Mouse (Mus musculus): Measurements from ENCODE around the gene Mlst8. TPM values are rescaled to one million over a fixed set of nuclear protein-coding genes. Genes with fewer than 3 reads are reported as not detected.

The Mlst8 gene
- 11.8 and 14.9 TPM in 2 replicates for polyA plus RNA-seq (2012; rRNA removed)

DNA sequence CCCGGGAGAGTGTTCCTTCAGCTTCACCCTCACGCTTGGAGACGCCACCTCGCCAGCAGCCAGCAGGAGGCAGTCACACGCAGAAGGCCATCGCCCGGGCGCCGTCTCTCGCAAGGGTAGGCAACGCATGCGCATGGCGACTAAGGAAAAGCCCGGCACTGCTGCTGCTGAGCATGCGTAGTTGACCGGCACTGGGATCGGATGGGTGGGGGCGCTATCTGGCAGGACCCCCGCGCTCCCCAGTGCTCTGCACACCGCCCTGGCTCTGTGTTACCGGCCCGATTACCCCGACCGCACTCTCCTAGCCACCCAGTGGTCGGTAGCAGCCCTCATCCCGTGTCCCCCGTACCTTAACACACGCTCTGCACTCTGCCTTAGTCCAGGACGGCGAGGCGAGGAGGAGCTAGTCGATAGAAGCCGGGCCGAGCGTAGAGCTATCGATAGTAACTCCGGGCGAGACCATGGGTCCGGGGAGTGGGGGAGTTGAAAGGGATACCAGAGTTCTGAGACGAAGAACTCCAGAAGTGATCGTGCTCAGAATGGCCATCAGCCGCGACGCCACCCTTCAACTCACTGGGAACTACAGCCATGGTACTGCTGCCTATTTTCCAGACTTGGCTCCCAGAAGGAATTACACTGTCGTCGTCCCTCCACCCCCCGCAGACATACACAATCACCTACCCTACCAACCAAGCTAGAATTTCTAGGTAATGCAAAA lies at the start of gene Mlst8:
Gene Mlst8 (minus strand): TSS at position 416 of the 718 bp plus-strand sequence.

DNA sequence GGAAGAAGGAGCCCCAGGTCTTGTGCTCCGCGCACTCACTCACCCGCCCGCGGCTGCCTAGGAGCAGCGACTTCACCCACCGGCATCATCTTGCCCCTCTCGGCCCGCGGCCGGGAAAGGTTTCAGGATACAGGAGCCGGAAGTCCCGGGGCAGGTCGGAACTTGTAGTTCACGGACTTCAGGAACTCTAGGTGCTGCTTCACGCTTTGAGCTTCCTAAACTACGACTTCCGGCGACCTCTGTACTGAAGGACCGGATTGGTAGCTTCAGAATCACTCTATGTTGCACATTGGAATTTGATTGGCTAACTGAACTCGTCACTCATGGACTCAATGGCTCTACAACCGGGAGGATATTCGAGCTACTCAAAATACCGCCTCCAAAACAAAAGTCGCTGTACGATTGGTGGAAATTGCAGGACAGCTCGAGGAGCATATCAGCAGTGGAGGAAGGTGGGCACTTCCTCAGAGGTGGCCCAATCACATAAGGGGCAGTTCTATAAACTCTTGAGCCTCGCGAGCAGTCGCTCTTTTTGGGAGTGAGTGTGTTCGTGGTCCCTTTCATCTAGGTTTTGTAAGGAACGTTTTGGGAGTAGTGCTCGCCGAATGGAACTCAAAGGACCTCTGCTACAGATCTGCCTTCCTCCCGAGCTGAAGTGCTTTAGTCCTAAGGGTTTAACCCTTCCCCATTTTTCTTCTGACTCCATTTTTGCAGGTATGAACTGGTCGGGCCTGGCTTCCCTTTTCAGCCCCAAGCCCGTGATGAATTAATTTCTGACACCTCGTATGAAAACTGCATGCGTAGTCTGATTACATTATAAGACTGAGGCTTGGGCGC lies 49.1 kb upstream of the Mlst8 start, which contains the start of gene Traf7:
Gene Traf7 (minus strand): TSS at position 216 of the 837 bp plus-strand sequence.

DNA sequence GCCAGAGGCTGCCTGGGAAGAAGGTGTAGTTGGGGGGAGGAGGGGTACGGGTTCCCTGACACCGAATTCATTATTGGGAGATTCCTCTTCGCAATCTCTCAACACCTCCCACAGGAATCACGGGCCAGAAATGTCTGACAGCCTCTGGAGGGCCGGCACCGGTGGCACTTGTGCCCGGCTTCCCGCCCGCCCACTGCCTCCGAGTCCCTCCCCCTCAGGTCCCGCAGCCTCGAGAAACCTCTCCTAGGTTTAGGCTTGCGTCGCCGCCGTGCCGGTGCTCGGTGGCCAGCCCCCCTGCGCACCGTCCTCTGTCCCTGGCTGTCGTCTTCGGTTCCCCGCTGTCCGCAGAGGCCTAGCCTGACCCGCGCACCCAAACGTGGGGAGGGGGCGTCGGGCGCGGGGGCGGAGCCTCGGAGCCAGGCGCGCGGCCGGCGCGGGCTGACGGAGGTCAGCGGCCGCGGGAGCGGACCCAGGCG lies 9.3 kb upstream of the Mlst8 start, which contains the start of gene Caskin1:
Gene Caskin1 (plus strand): TSS at position 416 of the 476 bp plus-strand sequence.

DNA sequence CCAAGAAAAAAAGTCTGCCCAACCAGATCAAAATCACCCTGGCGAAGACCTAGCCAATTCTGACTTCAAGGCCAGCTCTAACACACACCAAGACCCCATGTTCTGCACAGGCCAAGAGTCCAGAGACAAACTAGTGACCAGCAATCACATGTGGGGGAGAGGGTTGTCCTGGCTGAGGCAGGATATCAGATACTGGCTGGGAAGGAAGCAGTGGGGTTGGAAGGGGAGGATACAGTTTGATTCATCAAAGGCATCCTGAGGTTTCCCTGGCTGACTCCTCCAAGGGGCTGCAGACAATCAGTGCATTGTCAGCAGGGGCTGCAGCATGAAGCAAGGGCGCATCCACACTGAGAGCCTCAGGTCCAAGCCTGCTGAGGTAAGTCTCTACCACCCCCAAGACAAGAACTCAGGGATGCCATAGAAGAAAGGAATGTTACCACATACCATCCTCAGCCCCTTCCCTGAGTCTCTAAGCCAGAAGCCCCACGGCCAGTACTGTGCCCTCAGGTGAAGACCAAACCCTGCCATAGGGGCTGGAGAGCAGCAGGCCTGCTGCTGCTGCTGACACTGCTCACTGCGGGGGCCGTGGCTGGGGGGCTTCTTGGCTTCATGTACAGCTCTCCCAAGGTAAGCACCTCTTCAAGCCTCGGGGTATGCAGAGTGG lies 5.1 kb downstream of the Mlst8 start, which contains the start of gene Bricd5:
Gene Bricd5 (plus strand): TSS at position 273 of the 664 bp plus-strand sequence.

DNA sequence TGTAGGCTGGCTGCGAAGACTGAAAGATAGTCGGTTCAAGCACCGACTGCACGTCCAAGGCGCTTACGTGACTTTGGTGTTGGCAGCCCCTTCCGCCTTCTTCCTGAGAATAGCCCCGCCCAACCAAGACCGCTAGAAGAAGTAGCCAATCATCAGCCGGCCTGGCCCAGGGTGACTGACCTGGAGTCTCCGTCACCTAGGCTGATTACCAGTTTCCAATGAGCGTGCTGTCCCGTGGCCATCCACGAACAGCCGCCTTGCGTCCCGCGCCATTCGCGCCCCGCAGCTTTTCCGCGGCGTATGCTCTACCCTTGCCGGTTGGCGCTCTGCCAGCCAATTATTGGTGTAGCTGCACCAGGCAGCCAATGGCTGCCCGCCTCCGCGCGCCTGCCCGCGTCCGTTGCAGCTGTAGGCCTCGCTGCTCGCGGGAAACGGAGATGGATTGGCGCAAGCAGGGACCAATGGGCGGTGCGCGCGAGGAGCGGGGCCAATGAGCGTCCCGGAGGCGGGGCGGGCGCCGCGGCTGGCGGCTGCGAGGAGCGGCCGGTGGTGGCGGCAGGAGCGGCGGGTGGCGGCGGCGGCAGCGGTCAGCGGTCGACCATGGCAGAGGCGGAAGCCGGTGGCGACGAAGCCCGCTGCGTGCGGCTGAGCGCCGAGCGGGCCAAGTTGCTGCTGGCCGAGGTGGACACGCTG lies 8.8 kb downstream of the Mlst8 start, which contains the start of the genes E4f1 and Pgp:
Gene E4f1 (minus strand): TSS at position 404 of the 693 bp plus-strand sequence.
Gene Pgp (plus strand): TSS at position 483 of the 693 bp plus-strand sequence.

DNA sequence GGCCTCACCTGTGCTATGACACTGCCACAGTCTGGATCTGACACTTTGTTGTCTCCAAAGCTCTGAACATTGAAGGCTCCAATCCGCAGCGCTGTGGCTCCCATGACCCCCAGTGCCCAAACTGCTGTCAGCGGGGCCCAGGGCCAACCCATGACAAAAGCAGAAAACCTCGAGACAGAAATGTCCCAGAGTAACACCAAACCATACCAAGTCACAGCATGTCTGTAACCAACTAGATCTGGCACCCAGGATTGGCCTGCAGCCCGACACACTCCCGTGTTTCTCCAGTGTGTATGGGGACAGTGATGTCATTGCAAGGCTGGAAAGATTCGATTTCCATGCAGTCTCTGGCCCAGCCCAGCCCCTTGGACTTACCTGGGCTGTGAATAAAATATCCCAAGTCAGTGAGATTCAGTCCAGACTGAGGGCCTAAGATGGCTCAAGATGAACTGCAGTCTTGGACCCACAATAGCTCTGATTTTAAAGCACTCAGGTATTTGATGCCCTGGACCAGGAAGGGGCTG lies 36.2 kb downstream of the Mlst8 start, which contains the start of gene Dnase1l2:
Gene Dnase1l2 (minus strand): TSS at position 474 of the 524 bp plus-strand sequence.

DNA sequence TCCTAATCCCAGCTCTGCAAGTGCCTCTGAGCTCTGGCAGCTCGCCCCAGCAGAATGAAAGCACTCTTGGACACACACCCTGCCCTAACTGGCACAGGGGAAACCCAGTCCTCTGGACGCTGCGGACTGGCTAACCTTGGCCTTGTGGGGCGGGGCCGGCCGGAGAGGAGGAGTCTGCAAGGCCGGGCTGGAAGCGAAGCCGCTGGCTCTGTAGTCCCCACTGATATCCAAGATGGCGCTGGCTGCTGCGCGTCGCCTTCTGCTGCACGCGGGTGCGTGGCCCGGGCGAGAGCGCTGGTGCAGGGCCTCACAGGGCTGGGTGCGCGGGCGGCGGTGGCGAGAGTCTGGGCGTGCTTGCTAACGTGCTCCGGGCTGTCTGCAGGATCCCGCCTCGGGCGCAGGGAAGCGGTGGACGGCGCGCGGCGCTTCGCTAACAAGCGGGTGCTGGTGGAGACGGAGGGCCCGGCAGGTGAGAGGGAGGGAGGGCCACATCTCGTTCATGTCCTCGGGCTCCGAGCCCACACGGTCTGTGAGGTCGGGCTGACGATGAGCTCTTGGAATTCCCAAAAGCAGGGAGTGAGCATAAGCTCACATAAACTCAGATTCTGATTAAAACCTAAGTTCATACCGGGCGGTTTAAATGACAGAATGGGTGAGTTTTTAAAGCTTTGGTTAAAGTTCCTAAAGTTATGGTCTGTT lies 52.3 kb downstream of the Mlst8 start, which contains the start of gene Eci1:
Gene Eci1 (plus strand): TSS at position 171 of the 699 bp plus-strand sequence.

Other genes with a start within 250 kb of the Mlst8 start
- gene Ccnf, start 227.6 kb downstream of the Mlst8 start, polyA plus RNA-seq (2012; rRNA removed): 33.9 and 39.6 TPM in 2 replicates
- not detected in 2 replicates for gene Abca17, start 128.0 kb downstream of the Mlst8 start, polyA plus RNA-seq (2012; rRNA removed)
- gene Abca3, start 127.1 kb downstream of the Mlst8 start, polyA plus RNA-seq (2012; rRNA removed): 12.3 and 15.2 TPM in 2 replicates
- gene Rnps1, start 64.5 kb downstream of the Mlst8 start, polyA plus RNA-seq (2012; rRNA removed): 108 and 124 TPM in 2 replicates
- 46.1 and 53.9 TPM in 2 replicates for gene Eci1, start 52.4 kb downstream of the Mlst8 start, polyA plus RNA-seq (2012; rRNA removed)
- 1.5 and 2.5 TPM in 2 replicates for gene Dnase1l2, start 36.0 kb downstream of the Mlst8 start, polyA plus RNA-seq (2012; rRNA removed)
- 18.2 and 21.0 TPM in 2 replicates for gene E4f1, start 8.8 kb downstream of the Mlst8 start, polyA plus RNA-seq (2012; rRNA removed)
- 33.2 and 37.2 TPM in 2 replicates for gene Pgp, start 8.7 kb downstream of the Mlst8 start, polyA plus RNA-seq (2012; rRNA removed)
- 0.29 and 0.43 TPM in 2 replicates for gene Bricd5, start 5.2 kb downstream of the Mlst8 start, polyA plus RNA-seq (2012; rRNA removed)
- 0.08 and 0.12 TPM in 2 replicates for gene Caskin1, start 9.5 kb upstream of the Mlst8 start, polyA plus RNA-seq (2012; rRNA removed)
- 58.5 and 65.7 TPM in 2 replicates for gene Traf7, start 48.9 kb upstream of the Mlst8 start, polyA plus RNA-seq (2012; rRNA removed)
- gene Rab26, start 55.1 kb upstream of the Mlst8 start, polyA plus RNA-seq (2012; rRNA removed): 0.25 and 0.28 TPM in 2 replicates
- 3.0 and 3.5 TPM in 2 replicates for gene Pkd1, start 70.8 kb upstream of the Mlst8 start, polyA plus RNA-seq (2012; rRNA removed)
- 18.2 and 20.5 TPM in 2 replicates for gene Tsc2, start 153.6 kb upstream of the Mlst8 start, polyA plus RNA-seq (2012; rRNA removed)
- gene Nthl1, start 153.6 kb upstream of the Mlst8 start, polyA plus RNA-seq (2012; rRNA removed): 6.4 TPM in 2 replicates
- gene Slc9a3r2, start 171.2 kb upstream of the Mlst8 start, polyA plus RNA-seq (2012; rRNA removed): 5.4 and 5.8 TPM in 2 replicates
- gene Npw, start 179.4 kb upstream of the Mlst8 start, polyA plus RNA-seq (2012; rRNA removed): 0.18 and 0.27 TPM in 2 replicates
- gene Zfp598, start 190.6 kb upstream of the Mlst8 start, polyA plus RNA-seq (2012; rRNA removed): 20.9 and 23.8 TPM in 2 replicates
- 0.05 and 0.06 TPM in 2 replicates for gene Syngr3, start 210.9 kb upstream of the Mlst8 start, polyA plus RNA-seq (2012; rRNA removed)
- gene Gfer, start 217.1 kb upstream of the Mlst8 start, polyA plus RNA-seq (2012; rRNA removed): 18.1 and 19.5 TPM in 2 replicates
- 0.66 and 0.81 TPM in 2 replicates for gene Noxo1, start 217.2 kb upstream of the Mlst8 start, polyA plus RNA-seq (2012; rRNA removed)
- gene Tbl3, start 228.6 kb upstream of the Mlst8 start, polyA plus RNA-seq (2012; rRNA removed): 24.4 and 29.3 TPM in 2 replicates
- gene Rnf151, start 239.0 kb upstream of the Mlst8 start, polyA plus RNA-seq (2012; rRNA removed): 0.32 and 0.33 TPM in 2 replicates
- gene Rps2, start 239.0 kb upstream of the Mlst8 start, polyA plus RNA-seq (2012; rRNA removed): 2,079 and 2,282 TPM in 2 replicates
- 166 and 170 TPM in 2 replicates for gene Ndufb10, start 245.4 kb upstream of the Mlst8 start, polyA plus RNA-seq (2012; rRNA removed)
- not detected in 2 replicates for gene Rpl3l, start 248.7 kb upstream of the Mlst8 start, polyA plus RNA-seq (2012; rRNA removed)